Mouse (Mus musculus): ENCODE data around the gene Spem2.

The Spem2 gene

DNA sequence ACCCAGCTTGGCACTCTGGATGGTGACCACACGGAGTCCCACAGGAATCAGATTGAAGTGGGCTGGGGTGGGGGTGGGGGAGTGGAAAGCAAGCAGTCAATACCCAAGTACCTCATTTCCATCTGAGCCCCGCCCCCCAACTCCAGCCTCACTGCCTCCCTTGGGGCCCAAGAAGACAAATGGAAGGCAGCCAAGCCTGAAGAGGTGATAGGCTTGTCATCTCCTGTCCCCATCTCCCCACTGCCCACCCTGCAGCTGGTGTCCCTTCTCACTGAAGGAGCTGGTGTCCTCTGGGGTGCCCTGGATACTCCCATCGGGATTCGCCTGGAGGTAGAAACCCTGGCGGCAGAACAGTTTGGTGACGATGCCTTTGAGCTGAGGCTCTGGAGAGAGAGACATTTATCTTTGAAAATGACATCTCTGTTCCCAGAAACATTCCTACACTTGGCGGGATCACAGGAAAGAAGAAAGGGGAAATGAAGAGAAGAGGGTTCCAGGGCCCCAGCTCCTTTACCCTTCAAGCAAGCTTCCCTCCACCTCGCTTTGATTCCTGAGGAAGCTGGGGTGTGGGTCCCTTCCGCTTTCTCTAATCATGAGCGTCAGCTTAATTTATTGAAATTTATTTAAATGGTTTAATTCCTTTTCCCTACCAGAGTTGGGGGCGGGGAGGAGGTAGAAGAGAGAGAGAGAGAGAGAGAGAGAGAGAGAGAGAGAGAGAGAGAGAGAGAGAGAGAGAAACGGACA lies 18.7 kb downstream of the Spem2 start:
- DNase-seq (ENCODE audit: low read depth, low spot score) = no peak

GRCm38 (mm10) chr11:69797924-69798323 lies 20.3 kb downstream of the Spem2 start:
- no peak for DNase-seq (ENCODE audit: low read depth, low spot score)

DNA sequence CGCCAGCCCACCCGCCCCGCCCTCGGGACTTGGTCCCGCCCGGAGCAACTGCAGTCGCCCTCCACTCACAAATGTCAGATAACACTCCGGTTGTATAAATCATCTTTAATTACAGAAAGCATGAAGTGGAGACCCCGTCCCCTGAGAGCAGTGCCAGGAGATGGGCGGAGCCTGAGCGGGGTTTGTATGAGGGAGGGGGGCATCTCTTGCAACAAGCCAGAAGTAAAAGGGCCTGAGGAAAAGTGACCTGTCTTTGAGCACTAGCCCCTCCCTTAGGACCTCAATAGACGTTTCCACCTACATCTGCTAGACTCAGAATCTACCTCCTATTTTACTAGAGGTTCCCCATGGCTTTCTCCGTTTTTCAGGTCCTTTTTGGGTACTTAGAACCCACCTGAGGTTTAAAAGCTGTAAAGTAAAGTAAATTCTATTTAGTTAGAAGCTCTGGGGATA lies 22.3 kb downstream of the Spem2 start:
- DNase-seq (ENCODE audit: low read depth, low spot score) = no peak

- DNase-seq (ENCODE audit: low read depth, low spot score) = peak; percentile 90
These were observed 22.9 kb downstream of the Spem2 start, which contains the start of gene Chrnb1 for GRCm38 (mm10) chr11:69795168-69795982. Chrnb1 (minus strand) TSS chr11:69795943.

DNA sequence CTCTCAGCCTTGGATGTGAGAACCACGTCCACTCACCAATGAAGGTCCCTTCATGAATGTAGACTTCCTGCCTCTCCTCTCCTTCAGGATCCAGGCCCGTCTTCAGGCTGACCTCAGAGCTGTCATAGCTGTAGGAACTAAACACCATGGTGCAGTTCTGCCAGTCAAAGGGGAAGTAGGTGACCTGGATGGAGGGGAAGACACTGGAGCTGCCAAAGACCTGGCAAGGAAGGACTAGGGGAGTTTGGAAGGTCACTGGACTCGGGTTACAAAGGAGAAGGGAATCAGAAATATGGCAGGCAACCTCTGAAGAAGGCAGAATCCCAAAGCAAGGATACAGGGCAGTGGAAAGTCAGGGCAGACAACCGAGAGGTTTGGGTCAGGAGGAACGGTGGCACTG lies 24.8 kb downstream of the Spem2 start:
- no peak for DNase-seq (ENCODE audit: low read depth, low spot score)

DNA sequence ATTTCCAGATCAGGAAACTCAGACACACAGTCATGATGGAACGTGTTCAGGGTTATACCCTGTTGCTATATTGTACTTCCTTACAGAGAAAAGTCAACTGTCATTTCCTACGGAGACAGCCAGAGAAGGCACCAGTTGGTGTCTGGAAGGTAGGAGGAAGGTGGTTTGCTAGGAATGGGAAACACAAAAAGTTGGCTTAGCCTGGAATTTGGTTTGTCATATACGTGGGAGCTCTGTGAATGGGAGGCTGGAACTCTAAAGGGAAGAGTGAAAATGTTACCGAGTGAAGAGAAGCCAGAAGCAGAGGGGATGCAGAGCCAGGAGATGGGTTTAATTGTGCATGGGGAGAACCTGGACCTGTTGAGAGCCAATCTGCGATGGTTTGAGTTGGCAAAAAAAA lies 26.8 kb downstream of the Spem2 start:
- DNase-seq (ENCODE audit: low read depth, low spot score) = no peak

DNA sequence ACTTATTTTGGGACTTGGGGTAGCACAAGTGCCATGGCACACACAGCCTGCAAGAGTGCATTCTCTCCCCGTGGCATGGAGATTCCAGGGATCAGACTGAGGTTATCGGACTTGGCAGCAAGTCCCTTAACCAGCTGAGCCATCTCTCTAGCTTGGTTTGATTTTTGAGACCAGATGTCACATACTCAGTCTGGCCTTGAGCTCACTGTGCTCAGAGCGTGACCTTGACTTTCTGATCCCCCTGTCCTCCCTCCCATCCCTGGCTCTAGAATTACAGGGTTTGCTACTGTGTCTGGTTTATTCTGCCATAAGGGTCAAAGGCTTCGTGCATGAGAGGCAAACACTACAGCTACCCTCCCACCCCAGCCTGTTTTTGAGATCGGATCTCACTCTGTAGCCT lies 28.8 kb downstream of the Spem2 start:
- no peak for DNase-seq (ENCODE audit: low read depth, low spot score)

- DNase-seq (ENCODE audit: low read depth, low spot score) = no peak
These were observed 31.0 kb downstream of the Spem2 start for GRCm38 (mm10) chr11:69787306-69787705.

- no peak for DNase-seq (ENCODE audit: low read depth, low spot score)
These were observed 33.4 kb downstream of the Spem2 start for GRCm38 (mm10) chr11:69784793-69785272.

GRCm38 (mm10) chr11:69781828-69782227 lies 36.4 kb downstream of the Spem2 start:
- no peak for DNase-seq (ENCODE audit: low read depth, low spot score)

GRCm38 (mm10) chr11:69778985-69779384 lies 39.3 kb downstream of the Spem2 start:
- DNase-seq (ENCODE audit: low read depth, low spot score) = no peak

DNA sequence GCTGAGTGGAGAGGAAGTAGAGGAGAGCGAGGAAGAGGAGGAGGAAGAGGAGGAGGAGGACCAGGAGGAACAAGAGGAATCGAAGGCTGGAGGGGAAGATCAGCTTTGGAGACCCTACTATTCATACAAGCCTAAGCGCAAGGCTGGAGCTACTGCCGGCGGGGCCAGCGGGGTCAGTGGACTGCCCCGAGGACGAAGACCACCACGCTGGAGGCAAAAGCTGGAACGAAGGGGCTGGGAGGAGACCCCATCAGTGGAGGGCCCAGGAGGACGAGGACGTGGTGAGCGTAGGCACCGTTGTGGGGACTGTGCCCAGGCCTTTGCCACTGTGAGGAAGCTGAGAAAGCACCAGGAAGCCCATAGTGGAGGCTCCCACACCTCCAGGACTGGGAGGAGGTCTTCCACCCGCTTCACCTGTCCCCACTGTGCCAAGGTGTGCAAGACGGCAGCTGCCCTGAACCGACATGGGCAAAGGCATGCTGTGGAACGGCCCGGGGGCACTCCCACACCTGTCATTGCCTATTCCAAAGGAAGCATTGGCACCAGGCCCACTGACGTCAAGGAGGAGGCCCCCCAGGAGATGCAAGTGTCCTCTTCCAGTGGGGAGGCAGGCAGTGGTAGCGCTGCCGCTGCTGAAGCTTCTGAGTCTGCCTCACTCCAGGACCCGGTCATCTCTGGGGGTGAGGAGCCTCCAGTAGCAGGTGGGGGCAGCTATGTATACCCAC lies 39.8 kb downstream of the Spem2 start:
- DNase-seq (ENCODE audit: low read depth, low spot score) = no peak

- DNase-seq (ENCODE audit: low read depth, low spot score) = no peak
These were observed 40.6 kb downstream of the Spem2 start for GRCm38 (mm10) chr11:69777504-69778257.

- DNase-seq (ENCODE audit: low read depth, low spot score) = no peak
These were observed 41.8 kb downstream of the Spem2 start for GRCm38 (mm10) chr11:69776488-69776887.

DNA sequence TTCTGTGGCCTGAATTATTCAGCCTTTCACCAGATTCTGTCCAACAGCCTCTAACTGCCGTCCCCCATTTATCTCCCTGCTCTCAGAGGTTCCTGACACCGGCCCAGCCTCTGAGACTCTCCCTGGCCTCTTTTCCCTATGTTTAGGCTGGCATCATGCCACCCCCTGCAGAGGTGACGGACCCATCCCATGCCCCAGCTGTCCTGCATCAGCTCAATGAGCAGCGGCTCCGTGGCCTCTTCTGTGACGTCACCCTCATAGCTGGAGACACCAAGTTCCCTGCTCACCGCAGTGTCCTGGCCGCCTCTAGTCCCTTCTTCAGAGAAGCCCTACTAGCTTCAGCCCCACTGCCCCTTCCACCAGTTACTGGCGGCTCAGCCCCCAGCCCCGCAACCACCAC lies 42.5 kb downstream of the Spem2 start:
- DNase-seq (ENCODE audit: low read depth, low spot score) = no peak

- no peak for DNase-seq (ENCODE audit: low read depth, low spot score)
These were observed 43.3 kb downstream of the Spem2 start for GRCm38 (mm10) chr11:69774961-69775360.

GRCm38 (mm10) chr11:69767625-69767909 lies 50.7 kb downstream of the Spem2 start:
- no peak for DNase-seq (ENCODE audit: low read depth, low spot score)

DNA sequence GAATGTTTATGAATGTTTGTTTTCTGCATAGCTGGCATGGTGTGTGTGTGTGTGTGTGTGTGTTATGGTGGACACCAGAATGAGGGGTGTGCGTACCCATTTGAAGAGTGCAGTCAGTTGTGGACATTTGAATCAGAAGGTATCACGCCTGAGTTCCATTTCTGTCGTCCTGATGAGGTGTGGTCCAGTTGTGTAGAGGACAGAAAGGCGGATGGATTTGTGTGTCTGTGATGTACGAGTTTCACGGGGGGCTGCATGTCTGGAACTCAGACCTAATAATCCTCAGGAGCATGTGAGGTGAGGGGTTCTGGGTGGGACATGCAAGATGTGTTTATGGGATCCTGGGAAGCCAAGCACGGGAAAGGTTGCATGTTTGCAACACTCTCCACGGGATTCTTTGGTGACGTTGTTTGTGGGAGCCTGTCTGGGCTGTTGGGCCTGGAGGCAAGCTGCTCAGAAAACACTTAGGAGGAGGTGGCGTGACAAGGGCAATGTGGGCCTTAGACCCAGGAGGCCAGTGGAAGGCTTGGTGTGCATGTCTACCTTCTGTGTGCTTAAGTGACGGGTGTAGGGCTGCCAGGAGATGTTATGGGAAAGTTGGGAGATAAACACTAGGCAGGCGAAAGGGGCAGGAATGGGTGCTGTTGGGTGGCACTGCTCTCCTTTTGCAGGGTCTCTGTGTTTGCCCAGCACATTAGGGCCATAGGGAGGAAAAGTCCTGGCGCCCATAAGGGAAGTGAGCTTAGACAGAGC lies 51.2 kb downstream of the Spem2 start:
- DNase-seq (ENCODE audit: low read depth, low spot score) = no peak

Data from forelimb bud, embryonic 11.5 days (tissue).